Mouse (Mus musculus): Measurements from ENCODE around the gene Rai1. TPM values are rescaled to one million over a fixed set of nuclear protein-coding genes. Genes with fewer than 3 reads are reported as not detected.
A peak's percentile ranks its signal among the peaks of the same experiment; 100 is the strongest.

The Rai1 gene
- 10 to 100 TPM; 24.2 to 24.5 TPM for total RNA-seq (2021)

GRCm38 (mm10) chr11:60104810-60105592 is at the start of gene Rai1:
Rai1 (plus strand) TSS chr11:60105013.
- peak; percentile 94 to 97 for DNase-seq
- intact Hi-C loops (cut with DNase I), result loop anchor here (1.0 to 5.0 kb wide), 5 partner anchors 78 to 308 kb away; partner anchors contain the start of genes Drc3 and Tom1l2

- intact Hi-C loops (cut with DNase I), result no loop called here
- no peak for DNase-seq
Observed at GRCm38 (mm10) chr11:60056520-60056919, 48.3 kb upstream of the Rai1 start.

- intact Hi-C loops (cut with DNase I), result no loop called here
- DNase-seq, result no peak
Observed at GRCm38 (mm10) chr11:60057987-60058386, 46.8 kb upstream of the Rai1 start.

GRCm38 (mm10) chr11:60058441-60058840 is 46.4 kb upstream of the Rai1 start:
- intact Hi-C loops (cut with DNase I), result no loop called here
- no peak for DNase-seq

GRCm38 (mm10) chr11:60060026-60060425 is 44.8 kb upstream of the Rai1 start:
- DNase-seq, result no peak

GRCm38 (mm10) chr11:60061504-60062006 is 43.3 kb upstream of the Rai1 start:
- no peak for DNase-seq
- intact Hi-C loops (cut with DNase I), result no loop called here

More at GRCm38 (mm10) chr11:60060026-60060425, 44.8 kb upstream of the Rai1 start:
- intact Hi-C loops (cut with DNase I), result no loop called here

GRCm38 (mm10) chr11:60065267-60065666 is 39.5 kb upstream of the Rai1 start:
- DNase-seq, result no peak

GRCm38 (mm10) chr11:60067646-60068045 is 37.2 kb upstream of the Rai1 start:
- intact Hi-C loops (cut with DNase I), result no loop called here
- DNase-seq, result no peak

More at GRCm38 (mm10) chr11:60065267-60065666, 39.5 kb upstream of the Rai1 start:
- intact Hi-C loops (cut with DNase I), result no loop called here

GRCm38 (mm10) chr11:60068631-60069030 is 36.2 kb upstream of the Rai1 start:
- DNase-seq, result no peak
- intact Hi-C loops (cut with DNase I), result no loop called here

- peak; percentile 22 to 49 for DNase-seq
Observed at GRCm38 (mm10) chr11:60070599-60070998, 34.2 kb upstream of the Rai1 start.

GRCm38 (mm10) chr11:60071221-60071620 is 33.6 kb upstream of the Rai1 start:
- DNase-seq, result no peak
- intact Hi-C loops (cut with DNase I), result no loop called here

More at GRCm38 (mm10) chr11:60070599-60070998, 34.2 kb upstream of the Rai1 start:
- intact Hi-C loops (cut with DNase I), result no loop called here

- intact Hi-C loops (cut with DNase I), result no loop called here
- no peak for DNase-seq
Observed at GRCm38 (mm10) chr11:60073121-60073520, 31.7 kb upstream of the Rai1 start.

- DNase-seq, result no peak
- intact Hi-C loops (cut with DNase I), result no loop called here
Observed at GRCm38 (mm10) chr11:60073936-60074502, 30.8 kb upstream of the Rai1 start.

- intact Hi-C loops (cut with DNase I), result loop anchor here (2.0 kb wide), 1 partner anchor 111 kb away; the partner anchor contains the start of gene Rasd1
- no peak for DNase-seq
Observed at GRCm38 (mm10) chr11:60076183-60076582, 28.6 kb upstream of the Rai1 start.

GRCm38 (mm10) chr11:60076790-60077189 is 28.0 kb upstream of the Rai1 start:
- DNase-seq, result peak; percentile 69 to 72
- intact Hi-C loops (cut with DNase I), result loop anchor here (1.0 to 2.0 kb wide), 2 partner anchors 112 to 196 kb away; partner anchors contain the start of gene Rasd1

- peak in 1 of 2 experiments; percentile 69 for DNase-seq
- intact Hi-C loops (cut with DNase I), result no loop called here
Observed at GRCm38 (mm10) chr11:60084589-60084988, 20.2 kb upstream of the Rai1 start.

- peak in 1 of 2 experiments; percentile 26 for DNase-seq
- intact Hi-C loops (cut with DNase I), result no loop called here
Observed at GRCm38 (mm10) chr11:60086676-60087075, 18.1 kb upstream of the Rai1 start.

- intact Hi-C loops (cut with DNase I), result no loop called here
- DNase-seq, result no peak
Observed at GRCm38 (mm10) chr11:60088947-60089346, 15.9 kb upstream of the Rai1 start.

GRCm38 (mm10) chr11:60090696-60091421 is 14.0 kb upstream of the Rai1 start:
- intact Hi-C loops (cut with DNase I), result no loop called here
- DNase-seq, result no peak

GRCm38 (mm10) chr11:60091422-60091761 is 13.4 kb upstream of the Rai1 start:
- intact Hi-C loops (cut with DNase I), result no loop called here

GRCm38 (mm10) chr11:60093227-60093626 is 11.6 kb upstream of the Rai1 start:
- intact Hi-C loops (cut with DNase I), result no loop called here

More at GRCm38 (mm10) chr11:60091422-60091761, 13.4 kb upstream of the Rai1 start:
- DNase-seq, result no peak

More at GRCm38 (mm10) chr11:60093227-60093626, 11.6 kb upstream of the Rai1 start:
- DNase-seq, result no peak

Data from heart, postnatal 36 days (tissue).